In the genomic region with DNA sequence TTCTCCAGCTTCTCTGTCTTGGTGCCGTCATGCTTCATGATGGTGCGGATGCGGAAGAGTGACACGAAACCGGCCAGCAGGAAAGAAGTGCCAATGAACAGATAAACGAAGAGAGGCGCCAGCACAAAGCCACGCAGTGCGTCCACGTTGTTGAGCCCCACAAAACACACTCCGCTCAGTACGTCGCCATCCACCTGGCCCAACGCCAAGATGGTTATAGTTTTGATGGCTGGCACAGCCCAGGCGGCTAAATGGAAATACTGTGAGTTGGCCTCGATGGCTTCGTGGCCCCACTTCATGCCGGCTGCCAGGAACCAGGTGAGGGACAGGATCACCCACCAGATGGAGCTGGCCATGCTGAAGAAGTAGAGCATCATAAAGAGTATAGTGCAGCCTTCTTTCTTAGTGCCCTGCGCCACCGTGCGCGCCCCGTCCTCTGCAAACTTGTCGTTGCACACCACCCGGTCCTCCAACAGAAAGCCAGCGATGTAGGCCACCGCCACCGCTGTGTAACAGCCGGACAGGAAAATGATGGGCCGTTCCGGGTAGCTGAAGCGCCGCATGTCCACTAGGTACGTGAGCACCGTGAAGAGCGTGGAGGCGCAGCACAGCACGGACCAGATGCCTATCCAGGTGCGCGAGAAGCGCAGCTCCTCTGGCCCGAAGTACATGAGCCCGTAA, we compare ENCODE assay signal across 8 mouse cellular contexts. TPM values are rescaled to one million over a fixed set of nuclear protein-coding genes. Genes with fewer than 3 reads are reported as not detected.
DNase-seq lines count a peak whose midpoint lies in the region; ATAC-seq and TF ChIP-seq lines count a peak whose summit lies in the region.

No protein-coding gene starts in this region.

- TF ChIP-seq CTCF in intestine, postnatal 0 days (IDR thresholded peaks at IDR 0.05; ENCODE audit: low read depth): no peak; the same call in 1 of the 2 replicates

- TF ChIP-seq POLR2A in limb, embryonic 14.5 days (IDR thresholded peaks at IDR 0.05; ENCODE audit: borderline replicate concordance, extremely low read depth, insufficient read depth, insufficient read length): no peak

- no peak overlapping the region for H3K27ac ChIP-seq in intestine, postnatal 0 days (ENCODE audit: low read depth, low read length)
- peak overlapping the region; percentile 97 for H3K27ac ChIP-seq in limb, embryonic 14.5 days (replicated peaks; ENCODE audit: low read depth, low read length)

- H3K27me3 ChIP-seq in intestine, postnatal 0 days (replicated peaks; ENCODE audit: control insufficient read depth, insufficient read depth, low read length): 0 out of 2 replicates have a peak, but pooled peaks cover 12% of the 10 kb centered on the region
- H3K27me3 ChIP-seq in limb, embryonic 14.5 days (ENCODE audit: control insufficient read depth, insufficient read depth, low read length): no peaks in the 10 kb centered on the region

- 8% methylated on average over 43 of the region's 43 CpGs for WGBS in intestine, postnatal 0 days
- WGBS in limb, embryonic 14.5 days: 3% methylated on average over 43 of the region's 43 CpGs

- intact Hi-C loops in gastrocnemius, postnatal 14 days (cut with DNase I; ENCODE audit: low total_unique reads): no loop called here

- H3K9me3 ChIP-seq in intestine, postnatal 0 days (ENCODE audit: control insufficient read depth): no peaks in the 10 kb centered on the region
- H3K9me3 ChIP-seq in limb, embryonic 14.5 days (ENCODE audit: control insufficient read depth, low read length): no peaks in the 10 kb centered on the region

- H3K9ac ChIP-seq in intestine, postnatal 0 days (ENCODE audit: low read depth, low read length): peak overlapping the region; percentile 70
- peak overlapping the region; percentile 94 for H3K9ac ChIP-seq in limb, embryonic 14.5 days (ENCODE audit: low read depth, low read length, severe bottlenecking)

- H3K4me2 ChIP-seq in intestine, postnatal 0 days (replicated peaks; ENCODE audit: low read depth): peak overlapping the region; percentile 83
- peak overlapping the region; percentile 96 for H3K4me2 ChIP-seq in limb, embryonic 14.5 days (replicated peaks; ENCODE audit: low read depth, low read length, severe bottlenecking)

- H3K36me3 ChIP-seq in intestine, postnatal 0 days (ENCODE audit: control insufficient read depth, insufficient read depth): no peaks in the 10 kb centered on the region
- H3K36me3 ChIP-seq in limb, embryonic 14.5 days (ENCODE audit: control insufficient read depth, insufficient read depth, low read length): no peaks in the 10 kb centered on the region

- peak overlapping the region; percentile 70 for H3K4me3 ChIP-seq in intestine, postnatal 0 days (ENCODE audit: low read depth, low read length)
- peak overlapping the region; percentile 86 for H3K4me3 ChIP-seq in limb, embryonic 14.5 days (replicated peaks; ENCODE audit: low read length)

- no peak for ATAC-seq in intestine, postnatal 0 days
- ATAC-seq in limb, embryonic 14.5 days (ENCODE audit: low FRiP score, low read depth): no peak

- no peaks in the 10 kb centered on the region for H3K4me1 ChIP-seq in intestine, postnatal 0 days (replicated peaks; ENCODE audit: control insufficient read depth, insufficient read depth, low read length)
- H3K4me1 ChIP-seq in limb, embryonic 14.5 days (ENCODE audit: control insufficient read depth, insufficient read depth, low read length): peaks cover 22% of the 10 kb centered on the region

- DNase-seq in adrenal gland, postnatal 14 days: peak; percentile 14
- DNase-seq in adrenal gland, postnatal 25 days: no peak
- peak; percentile 54 to 59 for DNase-seq in cerebellum, postnatal 36 days
- DNase-seq in gastrocnemius, postnatal 14 days: peak; percentile 19
- DNase-seq in limb, embryonic 14.5 days (ENCODE audit: low spot score): peak; percentile 42
- DNase-seq in neural tube, embryonic 10.5 days (ENCODE audit: extremely low spot score, low spot score): peak; percentile 53
- peak; percentile 30 to 70 for DNase-seq in urinary bladder, postnatal 4 days (ENCODE audit: low spot score in 2 of 2)

RNA-seq across cellular contexts. Expression of gene Fzd1, which starts 1.7 kb away (rescaled TPM):
- total RNA-seq in adrenal gland, postnatal 14 days (2021): 16.0 and 20.5 TPM in 2 replicates
- 16.7 and 17.8 TPM in 2 replicates for total RNA-seq in adrenal gland, postnatal 25 days (2021)
- 1 to 10 TPM; 8.0 to 9.4 TPM for total RNA-seq in gastrocnemius, postnatal 14 days (2021)
- 9.0 and 9.4 TPM in 2 replicates for polyA plus RNA-seq in intestine, postnatal 0 days (2015; fragmentation: Nextera tagmentation; extraction: Ambion mirVana)
- polyA plus RNA-seq in limb, embryonic 14.5 days (2012; rRNA removed): 39.5 and 52.9 TPM in 2 replicates
- 24.5 and 31.1 TPM in 2 replicates for polyA plus RNA-seq in limb, embryonic 14.5 days (2014; fragmentation: Nextera tagmentation; extraction: Ambion mirVana)
